Mouse (Mus musculus): Measurements from ENCODE around the gene Srrm3. TPM values are rescaled to one million over a fixed set of nuclear protein-coding genes. Genes with fewer than 3 reads are reported as not detected.

The Srrm3 gene
- polyA plus RNA-seq, 1 experiment from 2014 or later = 0.32 TPM

Small RNA genes lying within 50 kb of the gene (microRNA-seq; reads per million reads assigned to microRNA genes)
- not detected for gene Gm23268

Other genes starting within 250 kb of the Srrm3 start
- gene Ccl26, start 243.3 kb upstream of the Srrm3 start, polyA plus RNA-seq (2015; fragmentation: Nextera tagmentation; extraction: Ambion mirVana) = not detected in 2 replicates
- 2.9 and 3.4 TPM in 2 replicates for gene Ccl24, start 233.8 kb upstream of the Srrm3 start, polyA plus RNA-seq (2015; fragmentation: Nextera tagmentation; extraction: Ambion mirVana)
- gene Rhbdd2, start 174.3 kb upstream of the Srrm3 start, polyA plus RNA-seq (2015; fragmentation: Nextera tagmentation; extraction: Ambion mirVana) = 33.3 and 33.4 TPM in 2 replicates
- 93.7 and 99.2 TPM in 2 replicates for gene Por, start 136.9 kb upstream of the Srrm3 start, polyA plus RNA-seq (2015; fragmentation: Nextera tagmentation; extraction: Ambion mirVana)
- 39.4 and 44.1 TPM in 2 replicates for gene Tmem120a, start 62.4 kb upstream of the Srrm3 start, polyA plus RNA-seq (2015; fragmentation: Nextera tagmentation; extraction: Ambion mirVana)
- 0.14 TPM in 2 replicates for gene Styxl1, start 28.5 kb upstream of the Srrm3 start, polyA plus RNA-seq (2015; fragmentation: Nextera tagmentation; extraction: Ambion mirVana)
- gene Mdh2, start 28.4 kb upstream of the Srrm3 start, polyA plus RNA-seq (2015; fragmentation: Nextera tagmentation; extraction: Ambion mirVana) = 435 and 486 TPM in 2 replicates
- gene Hspb1, start 81.0 kb downstream of the Srrm3 start, polyA plus RNA-seq (2015; fragmentation: Nextera tagmentation; extraction: Ambion mirVana) = 1,190 and 1,326 TPM in 2 replicates
- 162 and 168 TPM in 2 replicates for gene Ywhag, start 127.7 kb downstream of the Srrm3 start, polyA plus RNA-seq (2015; fragmentation: Nextera tagmentation; extraction: Ambion mirVana)
- 2.0 and 2.1 TPM in 2 replicates for gene Ssc4d, start 167.6 kb downstream of the Srrm3 start, polyA plus RNA-seq (2015; fragmentation: Nextera tagmentation; extraction: Ambion mirVana)
- gene Zp3, start 173.2 kb downstream of the Srrm3 start, polyA plus RNA-seq (2015; fragmentation: Nextera tagmentation; extraction: Ambion mirVana) = 0.17 and 0.44 TPM in 2 replicates
- 35.5 and 36.2 TPM in 2 replicates for gene Dtx2, start 187.9 kb downstream of the Srrm3 start, polyA plus RNA-seq (2015; fragmentation: Nextera tagmentation; extraction: Ambion mirVana)
- gene Upk3b, start 231.6 kb downstream of the Srrm3 start, polyA plus RNA-seq (2015; fragmentation: Nextera tagmentation; extraction: Ambion mirVana) = 9.1 and 10.9 TPM in 2 replicates
- gene Upk3bl, start 247.6 kb downstream of the Srrm3 start, polyA plus RNA-seq (2015; fragmentation: Nextera tagmentation; extraction: Ambion mirVana) = 58.9 and 59.3 TPM in 2 replicates

Data from limb, embryonic 15.5 days (tissue).